Mouse (Mus musculus): Measurements from ENCODE around the gene Hnf4a. TPM values are rescaled to one million over a fixed set of nuclear protein-coding genes. Genes with fewer than 3 reads are reported as not detected.

Gene Hnf4a
- polyA plus RNA-seq, 1 experiment from 2014 or later, result 4.4 TPM

- H3K27me3 ChIP-seq (ENCODE audit: insufficient read depth, poor library complexity, severe bottlenecking), result 0 out of 2 replicates have a peak, but pooled peaks cover under 1% of the 10 kb centered on the region
- DNase-seq (ENCODE audit: low spot score), result no peak
- no peaks in the 10 kb centered on the region for H3K9me3 ChIP-seq
- H3K4me3 ChIP-seq, result no peak overlapping the region
- H3K36me3 ChIP-seq, result no peaks in the 10 kb centered on the region
- 63% methylated on average over 1 of the region's 1 CpGs for WGBS
- H3K4me1 ChIP-seq, result peaks cover 17% of the 10 kb centered on the region
- no peak overlapping the region for H3K27ac ChIP-seq
These were observed 85.5 kb downstream of the Hnf4a start for GRCm38 (mm10) chr2:163592084-163592483.

DNA sequence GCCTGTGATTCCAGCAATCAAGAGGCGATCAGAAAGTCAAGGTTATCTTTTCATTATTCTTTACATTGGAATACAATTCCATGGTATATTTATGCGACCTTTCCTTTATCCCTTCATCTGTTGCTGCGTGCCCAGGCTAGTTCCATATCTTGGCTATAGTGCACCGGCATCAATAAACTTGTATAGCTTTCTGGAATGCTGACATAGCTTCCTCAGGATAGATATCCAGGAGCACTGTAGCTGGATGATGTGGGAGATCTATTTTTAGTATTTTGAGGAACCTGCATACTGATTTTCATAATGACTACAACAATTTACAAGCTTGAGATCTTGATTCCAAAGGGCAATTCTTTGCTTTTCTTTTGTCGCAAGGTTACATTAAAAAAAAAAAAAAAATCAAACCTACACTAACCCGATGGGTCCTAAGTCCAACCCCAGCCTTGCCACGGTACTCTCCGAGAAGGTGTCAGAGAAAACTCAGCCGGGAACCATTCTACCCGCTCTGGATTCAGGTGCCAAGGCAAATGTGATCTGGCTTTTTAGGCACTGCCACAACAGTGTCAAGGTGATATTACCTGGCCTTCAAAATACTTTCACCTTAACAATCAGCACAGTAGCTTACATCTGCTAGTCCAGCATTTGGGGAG is 87.2 kb downstream of the Hnf4a start:
- no peaks in the 10 kb centered on the region for H3K36me3 ChIP-seq
- WGBS, result 81% methylated on average over 10 of the region's 10 CpGs
- H3K9me3 ChIP-seq, result no peaks in the 10 kb centered on the region

DNA sequence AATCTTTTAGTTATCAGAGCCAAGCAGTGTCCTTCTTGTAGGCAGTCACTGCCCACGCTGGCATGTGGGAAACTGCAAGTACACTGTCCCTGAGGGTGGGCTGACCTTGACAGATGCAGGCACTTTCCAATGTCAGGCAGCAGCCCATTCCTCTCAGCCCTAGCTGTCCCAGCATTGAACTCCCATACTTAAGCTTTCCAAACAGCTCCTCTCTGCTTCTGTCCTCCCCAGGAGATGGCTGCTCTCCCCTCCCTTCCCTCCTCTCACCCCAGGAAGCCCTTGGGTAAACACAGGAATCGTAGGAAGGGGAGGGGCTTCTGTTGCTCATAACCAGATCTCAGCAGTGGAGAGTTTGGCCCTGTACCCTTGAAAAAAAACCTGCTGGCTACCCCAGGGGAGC is 88.5 kb downstream of the Hnf4a start:
- no peak overlapping the region for H3K4me3 ChIP-seq
- DNase-seq (ENCODE audit: low spot score), result no peak
- no peaks in the 10 kb centered on the region for H3K27me3 ChIP-seq (ENCODE audit: insufficient read depth, poor library complexity, severe bottlenecking)
- H3K9me3 ChIP-seq, result no peaks in the 10 kb centered on the region
- H3K4me1 ChIP-seq, result peaks cover 10% of the 10 kb centered on the region
- peak overlapping the region; percentile 47; the same call in 1 of the 2 replicates for H3K27ac ChIP-seq
- WGBS, result 8% methylated on average over 2 of the region's 2 CpGs
- no peaks in the 10 kb centered on the region for H3K36me3 ChIP-seq

More for the DNA sequence above, 87.2 kb downstream of the Hnf4a start:
- Histone ChIP-seq H3K27me3 (ENCODE audit: insufficient read depth, poor library complexity, severe bottlenecking) (no peaks in the 10 kb centered on the region), H3K4me1 (peaks cover 10% of the 10 kb centered on the region), H3K27ac (no peak overlapping the region), H3K4me3 (no peak overlapping the region)
- DNase-seq (ENCODE audit: low spot score), result no peak

- Histone ChIP-seq H3K9me3 (no peaks in the 10 kb centered on the region), H3K4me1 (peaks cover 10% of the 10 kb centered on the region), H3K4me3 (no peak overlapping the region), H3K36me3 (no peaks in the 10 kb centered on the region), H3K27ac (peak overlapping the region; percentile 57; the same call in 1 of the 2 replicates), H3K27me3 (ENCODE audit: insufficient read depth, poor library complexity, severe bottlenecking) (no peaks in the 10 kb centered on the region)
- 72% methylated on average over 13 of the region's 13 CpGs for WGBS
- no peak for DNase-seq (ENCODE audit: low spot score)
These were observed 89.7 kb downstream of the Hnf4a start for GRCm38 (mm10) chr2:163596057-163596872.

- H3K36me3 ChIP-seq, result no peaks in the 10 kb centered on the region
- no peak for DNase-seq (ENCODE audit: low spot score)
- H3K27me3 ChIP-seq (ENCODE audit: insufficient read depth, poor library complexity, severe bottlenecking), result no peaks in the 10 kb centered on the region
- no peak overlapping the region for H3K4me3 ChIP-seq
- 72% methylated on average over 3 of the region's 3 CpGs for WGBS
- peaks cover 10% of the 10 kb centered on the region for H3K4me1 ChIP-seq
- no peaks in the 10 kb centered on the region for H3K9me3 ChIP-seq
- peak overlapping the region; percentile 57; the same call in 1 of the 2 replicates for H3K27ac ChIP-seq
These were observed 90.2 kb downstream of the Hnf4a start for GRCm38 (mm10) chr2:163596873-163597155.

DNA sequence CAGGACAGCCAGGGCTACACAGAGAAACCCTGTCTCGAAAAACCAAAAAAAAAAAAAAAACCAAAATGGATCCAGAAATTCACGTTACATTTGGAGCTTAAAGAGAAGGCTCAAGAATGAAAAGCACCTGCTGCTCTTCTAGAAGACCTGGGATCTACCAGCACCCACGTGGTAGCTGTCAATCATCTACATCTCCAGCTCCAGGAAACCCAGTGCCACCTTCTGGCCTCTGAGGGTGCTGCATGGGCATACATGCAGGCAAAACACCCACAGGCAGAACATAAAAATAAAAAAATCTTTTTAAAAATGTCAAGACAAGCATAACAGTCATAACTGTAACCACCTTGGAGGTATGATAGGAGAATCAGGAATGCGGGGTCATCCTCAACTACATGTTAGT is 91.1 kb downstream of the Hnf4a start:
- no peak overlapping the region for H3K27ac ChIP-seq
- H3K4me3 ChIP-seq, result no peak overlapping the region
- no peak for DNase-seq (ENCODE audit: low spot score)
- H3K36me3 ChIP-seq, result no peaks in the 10 kb centered on the region
- H3K27me3 ChIP-seq (ENCODE audit: insufficient read depth, poor library complexity, severe bottlenecking), result no peaks in the 10 kb centered on the region
- no peaks in the 10 kb centered on the region for H3K9me3 ChIP-seq
- peaks cover 11% of the 10 kb centered on the region for H3K4me1 ChIP-seq
- 43% methylated on average over 4 of the region's 4 CpGs for WGBS

DNA sequence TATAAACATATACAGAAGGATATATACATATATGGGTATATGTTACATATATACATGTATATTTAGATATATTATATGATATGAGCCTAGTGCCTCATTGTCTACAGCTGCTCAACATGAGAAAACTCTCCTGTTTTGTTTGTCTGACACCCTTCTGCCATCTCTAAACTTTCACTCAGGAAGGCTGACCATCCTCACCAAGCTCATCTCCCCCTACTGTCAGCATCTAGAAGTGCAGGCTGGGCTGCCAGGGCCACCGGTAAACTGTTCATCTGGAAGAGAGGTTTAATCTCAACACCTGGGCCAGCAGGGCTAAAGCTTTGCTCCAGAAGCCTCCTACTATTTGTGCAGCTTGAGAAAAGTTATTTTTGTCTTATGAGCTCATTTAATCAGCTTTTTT is 92.6 kb downstream of the Hnf4a start:
- H3K27ac ChIP-seq, result no peak overlapping the region
- DNase-seq (ENCODE audit: low spot score), result no peak
- WGBS, result 0% methylated on average over 1 of the region's 1 CpGs

GRCm38 (mm10) chr2:163601066-163601465 is 94.5 kb downstream of the Hnf4a start:
- no peaks in the 10 kb centered on the region for H3K9me3 ChIP-seq

More for the DNA sequence above, 92.6 kb downstream of the Hnf4a start:
- Histone ChIP-seq H3K36me3 (no peaks in the 10 kb centered on the region), H3K4me3 (no peak overlapping the region), H3K9me3 (no peaks in the 10 kb centered on the region), H3K27me3 (ENCODE audit: insufficient read depth, poor library complexity, severe bottlenecking) (no peaks in the 10 kb centered on the region), H3K4me1 (peaks cover 18% of the 10 kb centered on the region)

GRCm38 (mm10) chr2:163601712-163602100 is 95.1 kb downstream of the Hnf4a start:
- peak overlapping the region; percentile 59; the same call in 1 of the 2 replicates for H3K27ac ChIP-seq

More at GRCm38 (mm10) chr2:163601066-163601465, 94.5 kb downstream of the Hnf4a start:
- DNase-seq (ENCODE audit: low spot score), result no peak
- Histone ChIP-seq H3K4me1 (peaks cover 13% of the 10 kb centered on the region), H3K36me3 (no peaks in the 10 kb centered on the region), H3K27ac (no peak overlapping the region), H3K4me3 (no peak overlapping the region), H3K27me3 (ENCODE audit: insufficient read depth, poor library complexity, severe bottlenecking) (no peaks in the 10 kb centered on the region)
- WGBS, result 86% methylated on average over 7 of the region's 7 CpGs

GRCm38 (mm10) chr2:163602101-163602971 is 95.7 kb downstream of the Hnf4a start, which contains the start of gene Ttpal:
TSS of gene Ttpal (plus strand) at chr2:163602314.
- Histone ChIP-seq H3K4me3 (peak within 1 kb of the TSS; percentile 99), H3K27ac (peak within 1 kb of the TSS; percentile 99), H3K9me3 (no peaks in the 10 kb centered on the region), H3K27me3 (ENCODE audit: insufficient read depth, poor library complexity, severe bottlenecking) (no peaks in the 10 kb centered on the region), H3K36me3 (0 out of 2 replicates have a peak, but pooled peaks cover 2% of the 10 kb centered on the region), H3K4me1 (peaks cover 13% of the 10 kb centered on the region)
- 1% methylated on average over 57 of the region's 57 CpGs for WGBS
- peak; percentile 94 for DNase-seq (ENCODE audit: low spot score)

More at GRCm38 (mm10) chr2:163601712-163602100, 95.1 kb downstream of the Hnf4a start:
- 74% methylated on average over 7 of the region's 7 CpGs for WGBS
- no peaks in the 10 kb centered on the region for H3K27me3 ChIP-seq (ENCODE audit: insufficient read depth, poor library complexity, severe bottlenecking)
- peak overlapping the region; percentile 99; the same call in 1 of the 2 replicates for H3K4me3 ChIP-seq
- peaks cover 9% of the 10 kb centered on the region for H3K4me1 ChIP-seq
- no peak for DNase-seq (ENCODE audit: low spot score)
- H3K36me3 ChIP-seq, result no peaks in the 10 kb centered on the region
- H3K9me3 ChIP-seq, result no peaks in the 10 kb centered on the region

GRCm38 (mm10) chr2:163606161-163606560 is 99.6 kb downstream of the Hnf4a start:
- no peak overlapping the region for H3K4me3 ChIP-seq
- peaks cover 23% of the 10 kb centered on the region for H3K36me3 ChIP-seq

DNA sequence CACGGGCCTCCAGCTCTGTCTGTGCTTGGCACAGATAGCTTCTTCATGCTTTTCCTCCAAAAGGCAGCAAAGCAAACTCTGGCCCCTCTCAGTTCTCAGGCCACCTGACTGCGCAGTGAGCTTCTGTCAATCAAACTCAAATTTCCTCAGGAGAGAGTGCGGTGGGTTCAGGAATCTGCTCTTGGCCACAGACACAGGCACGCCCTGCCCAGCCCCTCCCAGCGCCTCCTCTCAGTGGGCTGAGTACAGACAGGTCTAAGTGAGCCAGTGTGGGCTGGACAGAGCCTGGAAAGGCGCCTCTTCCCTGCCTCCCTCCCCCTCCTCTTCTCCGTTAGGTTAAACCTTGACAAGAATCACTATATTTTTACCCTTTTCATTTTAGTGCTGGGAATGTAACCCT is 101.4 kb downstream of the Hnf4a start:
- 69% methylated on average over 7 of the region's 7 CpGs for WGBS
- DNase-seq (ENCODE audit: low spot score), result no peak
- Histone ChIP-seq H3K27ac (no peak overlapping the region), H3K4me3 (no peak overlapping the region), H3K9me3 (no peaks in the 10 kb centered on the region), H3K36me3 (peaks cover 41% of the 10 kb centered on the region), H3K4me1 (peaks cover 21% of the 10 kb centered on the region), H3K27me3 (ENCODE audit: insufficient read depth, poor library complexity, severe bottlenecking) (no peaks in the 10 kb centered on the region)

More at GRCm38 (mm10) chr2:163606161-163606560, 99.6 kb downstream of the Hnf4a start:
- no peaks in the 10 kb centered on the region for H3K27me3 ChIP-seq (ENCODE audit: insufficient read depth, poor library complexity, severe bottlenecking)
- peaks cover 26% of the 10 kb centered on the region for H3K4me1 ChIP-seq
- H3K27ac ChIP-seq, result no peak overlapping the region
- H3K9me3 ChIP-seq, result no peaks in the 10 kb centered on the region
- 86% methylated on average over 7 of the region's 7 CpGs for WGBS
- no peak for DNase-seq (ENCODE audit: low spot score)
